Mouse (Mus musculus): ENCODE data around the gene Atp9a. TPM values are rescaled to one million over a fixed set of nuclear protein-coding genes. Genes with fewer than 3 reads are reported as not detected.
A peak's percentile ranks its signal among the peaks of the same experiment; 100 is the strongest.

The Atp9a gene
- polyA plus RNA-seq, 1 experiment from 2014 or later = 155 TPM

GRCm38 (mm10) chr2:168588591-168589367, 153.4 kb downstream of the Atp9a start:
- WGBS = 42% methylated on average over 11 of the region's 11 CpGs

GRCm38 (mm10) chr2:168587159-168587558, 155.1 kb downstream of the Atp9a start:
- ATAC-seq (replicated peaks) = no peak
- no peaks in the 10 kb centered on the region for H3K36me3 ChIP-seq (replicated peaks)
- no peak overlapping the region for H3K4me2 ChIP-seq
- no peak overlapping the region for H3K4me3 ChIP-seq
- 51% methylated on average over 8 of the region's 8 CpGs for WGBS
- H3K4me1 ChIP-seq = peaks cover 26% of the 10 kb centered on the region
- H3K27me3 ChIP-seq (replicated peaks) = peaks cover 32% of the 10 kb centered on the region
- no peak overlapping the region for H3K27ac ChIP-seq
- no peaks in the 10 kb centered on the region for H3K9me3 ChIP-seq
- H3K9ac ChIP-seq = no peak overlapping the region

More at GRCm38 (mm10) chr2:168588591-168589367, 153.4 kb downstream of the Atp9a start:
- no peaks in the 10 kb centered on the region for H3K36me3 ChIP-seq (replicated peaks)
- H3K4me3 ChIP-seq = no peak overlapping the region
- peak overlapping the region; percentile 39; the same call in 1 of the 2 replicates for H3K27ac ChIP-seq
- 0 out of 2 replicates have a peak overlapping the region, but pooled peaks have one; percentile 58 for H3K4me2 ChIP-seq
- H3K9me3 ChIP-seq = no peaks in the 10 kb centered on the region
- H3K27me3 ChIP-seq (replicated peaks) = peaks cover 32% of the 10 kb centered on the region
- peaks cover 26% of the 10 kb centered on the region for H3K4me1 ChIP-seq
- no peak; the same call in 1 of the 2 replicates for ATAC-seq (replicated peaks)
- no peak overlapping the region for H3K9ac ChIP-seq

- WGBS = 83% methylated on average over 12 of the region's 12 CpGs
- Histone ChIP-seq H3K27me3 (replicated peaks) (peaks cover 30% of the 10 kb centered on the region), H3K9ac (no peak overlapping the region), H3K4me3 (no peak overlapping the region), H3K27ac (no peak overlapping the region), H3K36me3 (replicated peaks) (no peaks in the 10 kb centered on the region), H3K4me1 (peaks cover 26% of the 10 kb centered on the region), H3K9me3 (no peaks in the 10 kb centered on the region), H3K4me2 (no peak overlapping the region)
- no peak for ATAC-seq (replicated peaks)
These were observed 155.7 kb downstream of the Atp9a start for GRCm38 (mm10) chr2:168586512-168586911.

GRCm38 (mm10) chr2:168584857-168585256, 157.4 kb downstream of the Atp9a start:
- Histone ChIP-seq H3K4me3 (no peak overlapping the region), H3K9ac (no peak overlapping the region), H3K4me2 (no peak overlapping the region), H3K27ac (no peak overlapping the region), H3K9me3 (no peaks in the 10 kb centered on the region), H3K27me3 (replicated peaks) (peaks cover 18% of the 10 kb centered on the region), H3K4me1 (peaks cover 32% of the 10 kb centered on the region), H3K36me3 (replicated peaks) (no peaks in the 10 kb centered on the region)
- WGBS = 75% methylated on average over 6 of the region's 6 CpGs
- no peak for ATAC-seq (replicated peaks)

Small RNA genes within 50 kb of the gene (microRNA-seq; reads per million reads assigned to microRNA genes)
- gene Mir7004 = 2.4 reads per million, percentile 9 among the genes with 10 or more reads in this experiment

Other genes with a start within 250 kb of the Atp9a start
- gene Nfatc2, start 140.8 kb downstream of the Atp9a start, polyA plus RNA-seq (2015; fragmentation: Nextera tagmentation; extraction: Ambion mirVana) = 3.8 and 3.9 TPM in 2 replicates
- gene Sall4, start 25.5 kb upstream of the Atp9a start, polyA plus RNA-seq (2015; fragmentation: Nextera tagmentation; extraction: Ambion mirVana) = 1.2 and 1.3 TPM in 2 replicates
- 44.5 and 46.9 TPM in 2 replicates for gene Zfp64, start 213.2 kb upstream of the Atp9a start, polyA plus RNA-seq (2015; fragmentation: Nextera tagmentation; extraction: Ambion mirVana)

Data from midbrain, embryonic 15.5 days (tissue).